Mouse (Mus musculus) hindbrain, postnatal 0 days (tissue): Measurements from ENCODE around the gene Dusp3. TPM values are rescaled to one million over a fixed set of nuclear protein-coding genes. Genes with fewer than 3 reads are reported as not detected.
A peak's percentile ranks its signal among the peaks of the same experiment; 100 is the strongest.

ENCODE experiments used
- ATAC-seq: fragments of 200-750 bp; cut with Nextera tagmentation; 2 replicates; pipeline ENCODE4 v1.8.0; 2017; ENCODE audit warnings: mild to moderate bottlenecking, moderate TSS enrichment, moderate library complexity
- DNase-seq: peaks from one replicate; pipeline ENCODE4 v3.0.0-alpha.2; 2015; ENCODE audit warnings: low spot score
- H3K27ac ChIP-seq: fragments of 300-500 bp; sonication (generic); 2 replicates; pipeline ENCODE4 v1.5.1; 2014; ENCODE audit warnings: mild to moderate bottlenecking
- H3K27me3 ChIP-seq: fragments of 300-500 bp; sonication (generic); 2 replicates; pipeline ENCODE4 v1.6.1; 2014; ENCODE audit warnings: low read length, mixed read lengths; ENCODE audit not compliant: insufficient read depth
- H3K36me3 ChIP-seq: fragments of 300-500 bp; sonication (generic); 2 replicates; pipeline ENCODE4 v1.6.1; 2014; ENCODE audit warnings: low read length, mixed read lengths; ENCODE audit not compliant: insufficient read depth
- H3K4me1 ChIP-seq: fragments of 300-500 bp; sonication (generic); 2 replicates; pipeline ENCODE4 v1.6.1; 2014; ENCODE audit warnings: antibody characterized with exemption, low read length, mixed read lengths; ENCODE audit not compliant: insufficient read depth
- H3K4me2 ChIP-seq: fragments of 300-500 bp; sonication (generic); 2 replicates; pipeline ENCODE4 v1.6.1; 2014; ENCODE audit warnings: low read depth, mild to moderate bottlenecking, low read length, moderate library complexity, mixed read lengths
- H3K4me3 ChIP-seq: fragments of 300-500 bp; sonication (generic); 2 replicates; pipeline ENCODE4 v1.5.1; 2014; ENCODE audit warnings: low read length
- H3K9ac ChIP-seq: fragments of 300-500 bp; sonication (generic); replicated peaks from 2 replicates; pipeline ENCODE4 v1.6.1; 2014; ENCODE audit warnings: mild to moderate bottlenecking, low read length, moderate library complexity, mixed read lengths
- H3K9me3 ChIP-seq: fragments of 300-500 bp; sonication (generic); 2 replicates; pipeline ENCODE4 v1.6.1; 2016; ENCODE audit warnings: low read length, mixed read lengths
- CTCF ChIP-seq: IDR thresholded peaks from 2 replicates; pipeline ENCODE4 v1.5.1; 2016; ENCODE audit warnings: antibody characterized with exemption, control low read depth, low read depth
- WGBS: fragments of 180-500 bp; shearing (Covaris S2); extraction: QIAGEN DNeasy Blood & Tissue Kit; methylation state at CpG from one replicate; pipeline ENCODE4 v1.1.7; 2014; 5-methylcytosine and 5-hydroxymethylcytosine counted together
- polyA plus RNA-seq: library from polyadenylated mRNA; unstranded; fragments of >200 nt; fragmentation: Nextera tagmentation; extraction: Ambion mirVana; gene quantifications from 2 replicates; pipeline ENCODE4 v1.2.1, GENCODE M21; 2015
- total RNA-seq: library from RNA; depleted of rRNA; stranded (reverse); fragments of >200 nt; gene quantifications from 2 replicates; pipeline ENCODE4 v1.2.3, GENCODE M21; 2014

Gene Dusp3
- total and polyA plus RNA-seq, 2 experiments from 2014 or later = 44.7 to 52.0 TPM

GRCm38 (mm10) chr11:101952541-101953341 lies 34.1 kb downstream of the Dusp3 start:
- TF ChIP-seq CTCF = no peak
- H3K4me3 ChIP-seq = no peak overlapping the region
- H3K27me3 ChIP-seq = no peaks in the 10 kb centered on the region
- WGBS = 22% methylated on average over 24 of the region's 24 CpGs
- H3K27ac ChIP-seq = no peak overlapping the region
- no peak for ATAC-seq
- no peaks in the 10 kb centered on the region; the same call in 1 of the 2 replicates for H3K4me1 ChIP-seq
- 0 out of 2 replicates have a peak overlapping the region, but pooled peaks have one; percentile 4 for H3K4me2 ChIP-seq
- peak; percentile 8 for DNase-seq
- no peaks in the 10 kb centered on the region for H3K36me3 ChIP-seq
- H3K9ac ChIP-seq = no peak overlapping the region
- no peaks in the 10 kb centered on the region for H3K9me3 ChIP-seq

DNA sequence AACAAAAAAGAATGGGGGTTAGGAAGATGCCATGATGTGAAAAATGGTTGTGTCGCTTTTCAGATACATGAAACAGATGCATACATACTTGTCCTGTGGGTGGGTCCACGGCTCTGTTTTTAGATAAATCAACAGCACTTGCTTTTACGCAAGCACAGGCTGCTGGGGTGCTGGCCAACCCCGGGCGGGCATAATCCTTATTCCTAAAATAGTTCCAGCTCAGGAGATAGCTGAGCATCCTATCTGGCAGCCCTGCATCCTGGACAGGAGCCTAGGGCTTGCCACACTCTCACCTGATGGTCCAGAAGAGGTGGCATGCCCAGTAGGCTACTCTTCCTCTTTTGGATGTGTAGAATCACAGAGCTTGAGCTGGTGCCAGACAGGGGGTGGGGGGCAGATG lies 36.8 kb downstream of the Dusp3 start:
- ATAC-seq (no peak), DNase-seq (no peak)
- WGBS = 88% methylated on average over 5 of the region's 5 CpGs
- H3K9ac ChIP-seq = no peak overlapping the region
- no peak for TF ChIP-seq CTCF
- no peaks in the 10 kb centered on the region; the same call in 1 of the 2 replicates for H3K4me1 ChIP-seq
- H3K36me3 ChIP-seq = no peaks in the 10 kb centered on the region
- no peaks in the 10 kb centered on the region for H3K9me3 ChIP-seq
- H3K27ac ChIP-seq = no peak overlapping the region
- H3K27me3 ChIP-seq = no peaks in the 10 kb centered on the region
- no peak overlapping the region for H3K4me3 ChIP-seq
- no peak overlapping the region for H3K4me2 ChIP-seq

DNA sequence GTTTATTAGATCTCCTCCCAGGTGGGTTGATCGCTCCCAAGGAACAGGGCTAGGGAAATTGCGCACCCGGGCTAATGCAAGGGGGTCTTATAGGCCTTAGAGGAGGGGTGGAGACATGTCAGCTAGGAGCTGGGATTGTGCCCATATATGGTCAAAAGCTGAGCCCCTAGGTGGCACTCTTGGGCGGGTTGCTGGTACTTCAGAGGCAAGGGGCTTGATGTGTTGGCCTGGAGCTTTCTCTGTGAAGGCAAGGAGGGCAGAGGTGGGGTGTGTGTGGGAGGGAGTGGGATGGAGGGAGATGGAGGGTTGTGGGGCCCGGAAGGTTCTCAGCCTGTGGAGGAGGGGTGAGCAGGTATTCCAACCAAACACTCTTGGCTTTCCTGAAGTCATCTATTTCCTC lies 40.3 kb downstream of the Dusp3 start:
- WGBS = 28% methylated on average over 5 of the region's 5 CpGs
- no peaks in the 10 kb centered on the region for H3K36me3 ChIP-seq
- peak; percentile 44 for DNase-seq
- ATAC-seq = peak; percentile 43; the same call in 1 of the 2 replicates
- peak; percentile 52 for TF ChIP-seq CTCF
- H3K27me3 ChIP-seq = no peaks in the 10 kb centered on the region
- H3K27ac ChIP-seq = no peak overlapping the region
- H3K4me1 ChIP-seq = no peaks in the 10 kb centered on the region
- H3K9me3 ChIP-seq = no peaks in the 10 kb centered on the region
- H3K9ac ChIP-seq = no peak overlapping the region
- H3K4me3 ChIP-seq = no peak overlapping the region
- H3K4me2 ChIP-seq = no peak overlapping the region

GRCm38 (mm10) chr11:101943055-101943454 lies 43.8 kb downstream of the Dusp3 start:
- H3K27me3 ChIP-seq = no peaks in the 10 kb centered on the region
- no peaks in the 10 kb centered on the region for H3K9me3 ChIP-seq
- no peaks in the 10 kb centered on the region for H3K36me3 ChIP-seq
- DNase-seq (no peak), ATAC-seq (no peak)
- no peak overlapping the region for H3K27ac ChIP-seq
- H3K9ac ChIP-seq = no peak overlapping the region
- H3K4me3 ChIP-seq = no peak overlapping the region
- 34% methylated on average over 3 of the region's 3 CpGs for WGBS
- no peak for TF ChIP-seq CTCF
- H3K4me2 ChIP-seq = no peak overlapping the region
- no peaks in the 10 kb centered on the region for H3K4me1 ChIP-seq

- H3K27me3 ChIP-seq = no peaks in the 10 kb centered on the region
- under 1% methylated on average over 29 of the region's 32 CpGs for WGBS
- H3K27ac ChIP-seq = peak overlapping the region; percentile 45; the same call in 1 of the 2 replicates
- peak overlapping the region; percentile 41 for H3K4me3 ChIP-seq
- H3K9me3 ChIP-seq = no peaks in the 10 kb centered on the region
- DNase-seq = peak; percentile 55
- TF ChIP-seq CTCF = no peak
- peak; percentile 43; the same call in 1 of the 2 replicates for ATAC-seq
- H3K4me1 ChIP-seq = peaks cover 7% of the 10 kb centered on the region; the same call in 1 of the 2 replicates
- peak overlapping the region; percentile 86 for H3K4me2 ChIP-seq
- H3K9ac ChIP-seq = peak overlapping the region; percentile 69
- no peaks in the 10 kb centered on the region for H3K36me3 ChIP-seq
Observed at GRCm38 (mm10) chr11:101937108-101937507, 49.7 kb downstream of the Dusp3 start.

DNA sequence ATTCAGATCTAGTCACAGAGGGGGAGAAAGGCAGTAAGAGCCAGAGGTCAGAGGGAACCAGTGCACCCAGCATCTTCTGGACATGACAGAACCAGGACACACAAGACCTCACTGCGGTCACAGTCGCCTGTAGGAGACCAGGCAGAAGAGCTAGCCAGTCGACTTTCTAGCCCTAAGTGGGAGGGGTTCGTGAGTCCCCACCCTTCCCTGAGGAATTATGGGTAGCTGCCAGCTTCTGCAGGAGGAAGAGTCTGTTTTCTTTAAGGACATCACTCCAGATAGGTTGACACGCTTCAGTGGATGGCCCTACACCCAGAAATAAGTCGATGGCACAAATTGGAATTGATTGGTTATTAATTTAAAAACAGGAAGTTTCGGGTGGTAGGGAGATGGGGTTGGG lies 50.4 kb downstream of the Dusp3 start:
- Histone ChIP-seq H3K4me3 (no peak overlapping the region), H3K27me3 (no peaks in the 10 kb centered on the region), H3K9me3 (no peaks in the 10 kb centered on the region), H3K4me2 (peak overlapping the region; percentile 86), H3K36me3 (no peaks in the 10 kb centered on the region), H3K9ac (no peak overlapping the region), H3K27ac (no peak overlapping the region), H3K4me1 (peaks cover 7% of the 10 kb centered on the region; the same call in 1 of the 2 replicates)
- no peak for TF ChIP-seq CTCF
- DNase-seq (peak; percentile 20), ATAC-seq (no peak)
- WGBS = 41% methylated on average over 7 of the region's 7 CpGs

GRCm38 (mm10) chr11:101935743-101936142 lies 51.1 kb downstream of the Dusp3 start:
- TF ChIP-seq CTCF = no peak
- Histone ChIP-seq H3K4me1 (peaks cover 7% of the 10 kb centered on the region; the same call in 1 of the 2 replicates), H3K9me3 (no peaks in the 10 kb centered on the region), H3K4me3 (no peak overlapping the region), H3K36me3 (no peaks in the 10 kb centered on the region), H3K27ac (no peak overlapping the region), H3K4me2 (no peak overlapping the region), H3K9ac (no peak overlapping the region), H3K27me3 (no peaks in the 10 kb centered on the region)
- ATAC-seq = no peak
- WGBS = 91% methylated on average over 3 of the region's 3 CpGs
- DNase-seq = no peak
